Mouse (Mus musculus) forebrain, embryonic 11.5 days (tissue): ENCODE data around the gene Wasf1. TPM values are rescaled to one million over a fixed set of nuclear protein-coding genes. Genes with fewer than 3 reads are reported as not detected.

Source experiments
- ATAC-seq: fragments of 200-750 bp; cut with Nextera tagmentation; replicated peaks from 2 replicates; pipeline ENCODE4 v1.8.0; 2017; ENCODE audit warnings: moderate TSS enrichment; ENCODE audit not compliant: low FRiP score
- DNase-seq: peaks from one replicate; pipeline ENCODE4 v3.0.0-alpha.2; 2017; ENCODE audit warnings: low spot score
- H3K27ac ChIP-seq: fragments of 300-500 bp; sonication (generic); 2 replicates; pipeline ENCODE4 v1.5.1; 2014; ENCODE audit warnings: low read depth, low read length
- H3K27me3 ChIP-seq: fragments of 300-500 bp; sonication (generic); 2 replicates; pipeline ENCODE4 v1.6.1; 2014; ENCODE audit warnings: mild to moderate bottlenecking, low read length, mixed read lengths; ENCODE audit not compliant: control insufficient read depth, insufficient read depth
- H3K36me3 ChIP-seq: fragments of 300-500 bp; sonication (generic); 2 replicates; pipeline ENCODE4 v1.6.1; 2014; ENCODE audit warnings: mild to moderate bottlenecking, low read length, moderate library complexity, mixed read lengths; ENCODE audit not compliant: control insufficient read depth, insufficient read depth
- H3K4me1 ChIP-seq: fragments of 300-500 bp; sonication (generic); replicated peaks from 2 replicates; pipeline ENCODE4 v1.6.1; 2014; ENCODE audit warnings: low read length, mixed read lengths; ENCODE audit not compliant: control insufficient read depth, insufficient read depth
- H3K4me2 ChIP-seq: fragments of 300-500 bp; sonication (generic); 2 replicates; pipeline ENCODE4 v1.6.1; 2014; ENCODE audit warnings: low read depth, mild to moderate bottlenecking, low read length, moderate library complexity, mixed read lengths; ENCODE audit not compliant: severe bottlenecking
- H3K4me3 ChIP-seq: fragments of 300-500 bp; sonication (generic); 2 replicates; pipeline ENCODE4 v1.5.1; 2014; ENCODE audit warnings: low read depth, low read length
- H3K9ac ChIP-seq: fragments of 300-500 bp; sonication (generic); 2 replicates; pipeline ENCODE4 v1.6.1; 2014; ENCODE audit warnings: low read length
- H3K9me3 ChIP-seq: fragments of 300-500 bp; sonication (generic); 2 replicates; pipeline ENCODE4 v1.6.1; 2016; ENCODE audit warnings: low read length, mixed read lengths; ENCODE audit not compliant: control insufficient read depth
- WGBS: fragments of 180-500 bp; shearing (Covaris S2); extraction: QIAGEN DNeasy Blood & Tissue Kit; methylation state at CpG from one replicate; pipeline ENCODE4 v1.1.7; 2014; 5-methylcytosine and 5-hydroxymethylcytosine counted together
- polyA plus RNA-seq: library from polyadenylated mRNA; unstranded; fragments of >200 nt; fragmentation: Nextera tagmentation; extraction: Ambion mirVana; gene quantifications from 2 replicates; pipeline ENCODE4 v1.2.1, GENCODE M21; 2014

Wasf1 gene
- 67.9 and 81.3 TPM in 2 replicates for polyA plus RNA-seq

- DNase-seq: peak; percentile 98
- under 1% methylated on average over 44 of the region's 44 CpGs for WGBS
- Histone ChIP-seq H3K4me1 (no peaks in the 10 kb centered on the region), H3K4me2 (peak within 1 kb of the TSS; percentile 57), H3K27ac (peak within 1 kb of the TSS; percentile 96), H3K9ac (peak within 1 kb of the TSS; percentile 94), H3K4me3 (peak within 1 kb of the TSS; percentile 95), H3K27me3 (no peaks in the 10 kb centered on the region), H3K36me3 (no peaks in the 10 kb centered on the region), H3K9me3 (no peaks in the 10 kb centered on the region)
- peak; percentile 97 for ATAC-seq
Observed at GRCm38 (mm10) chr10:40882831-40883643, at the start of gene Wasf1, which contains the start of gene Cdc40. Wasf1 (plus strand) TSS chr10:40883475. Cdc40 (minus strand) TSS chr10:40883311.

GRCm38 (mm10) chr10:40840086-40840485 lies 43.2 kb upstream of the Wasf1 start:
- H3K27me3 ChIP-seq: no peaks in the 10 kb centered on the region
- no peaks in the 10 kb centered on the region for H3K9me3 ChIP-seq
- H3K4me2 ChIP-seq: no peak overlapping the region
- no peaks in the 10 kb centered on the region for H3K4me1 ChIP-seq
- H3K4me3 ChIP-seq: no peak overlapping the region
- 87% methylated on average over 5 of the region's 5 CpGs for WGBS
- H3K9ac ChIP-seq: no peak overlapping the region
- DNase-seq: no peak
- ATAC-seq: no peak
- H3K36me3 ChIP-seq: no peaks in the 10 kb centered on the region
- H3K27ac ChIP-seq: no peak overlapping the region

GRCm38 (mm10) chr10:40843841-40844240 lies 39.4 kb upstream of the Wasf1 start:
- Histone ChIP-seq H3K9ac (no peak overlapping the region), H3K4me1 (no peaks in the 10 kb centered on the region), H3K4me2 (no peak overlapping the region), H3K27ac (no peak overlapping the region), H3K9me3 (no peaks in the 10 kb centered on the region), H3K36me3 (no peaks in the 10 kb centered on the region; the same call in 1 of the 2 replicates), H3K4me3 (no peak overlapping the region), H3K27me3 (no peaks in the 10 kb centered on the region)
- DNase-seq (no peak), ATAC-seq (no peak)
- 84% methylated on average over 5 of the region's 5 CpGs for WGBS

- Histone ChIP-seq H3K4me2 (no peak overlapping the region), H3K9me3 (no peaks in the 10 kb centered on the region), H3K27me3 (no peaks in the 10 kb centered on the region), H3K4me3 (no peak overlapping the region), H3K36me3 (no peaks in the 10 kb centered on the region; the same call in 1 of the 2 replicates), H3K4me1 (no peaks in the 10 kb centered on the region), H3K27ac (no peak overlapping the region), H3K9ac (no peak overlapping the region)
- WGBS: 75% methylated on average over 10 of the region's 10 CpGs
- DNase-seq: no peak
- ATAC-seq: no peak
Observed at GRCm38 (mm10) chr10:40844546-40844945, 38.7 kb upstream of the Wasf1 start.

GRCm38 (mm10) chr10:40845626-40846025 lies 37.6 kb upstream of the Wasf1 start:
- Histone ChIP-seq H3K4me1 (no peaks in the 10 kb centered on the region), H3K9me3 (no peaks in the 10 kb centered on the region), H3K4me3 (no peak overlapping the region), H3K27me3 (no peaks in the 10 kb centered on the region), H3K4me2 (no peak overlapping the region), H3K27ac (no peak overlapping the region), H3K36me3 (no peaks in the 10 kb centered on the region; the same call in 1 of the 2 replicates), H3K9ac (no peak overlapping the region)
- DNase-seq: no peak
- 91% methylated on average over 6 of the region's 6 CpGs for WGBS
- ATAC-seq: no peak

GRCm38 (mm10) chr10:40847176-40847874 lies 36.0 kb upstream of the Wasf1 start:
- WGBS: 96% methylated on average over 10 of the region's 10 CpGs
- ATAC-seq: no peak
- Histone ChIP-seq H3K9me3 (no peaks in the 10 kb centered on the region), H3K27me3 (no peaks in the 10 kb centered on the region), H3K4me1 (no peaks in the 10 kb centered on the region), H3K9ac (no peak overlapping the region), H3K4me3 (no peak overlapping the region), H3K27ac (no peak overlapping the region), H3K4me2 (no peak overlapping the region), H3K36me3 (no peaks in the 10 kb centered on the region; the same call in 1 of the 2 replicates)
- DNase-seq: no peak

GRCm38 (mm10) chr10:40850644-40851043 lies 32.6 kb upstream of the Wasf1 start:
- no peak for ATAC-seq
- Histone ChIP-seq H3K27me3 (no peaks in the 10 kb centered on the region), H3K9ac (no peak overlapping the region), H3K27ac (no peak overlapping the region), H3K9me3 (no peaks in the 10 kb centered on the region), H3K4me3 (no peak overlapping the region), H3K36me3 (no peaks in the 10 kb centered on the region; the same call in 1 of the 2 replicates), H3K4me1 (no peaks in the 10 kb centered on the region), H3K4me2 (no peak overlapping the region)
- no peak for DNase-seq
- 83% methylated on average over 2 of the region's 2 CpGs for WGBS

GRCm38 (mm10) chr10:40851138-40851537 lies 32.1 kb upstream of the Wasf1 start:
- H3K4me1 ChIP-seq: no peaks in the 10 kb centered on the region
- ATAC-seq: no peak

More at GRCm38 (mm10) chr10:40851138-40851537, 32.1 kb upstream of the Wasf1 start:
- no peak for DNase-seq
- no peak overlapping the region for H3K4me3 ChIP-seq
- no peak overlapping the region for H3K4me2 ChIP-seq
- no peaks in the 10 kb centered on the region; the same call in 1 of the 2 replicates for H3K36me3 ChIP-seq
- H3K9ac ChIP-seq: no peak overlapping the region
- H3K9me3 ChIP-seq: no peaks in the 10 kb centered on the region
- H3K27me3 ChIP-seq: no peaks in the 10 kb centered on the region
- H3K27ac ChIP-seq: no peak overlapping the region
